Mouse (Mus musculus): ENCODE data around the gene Prkaca.
"Not testable (repeated sequence)": the region's sequence is repeated elsewhere in the genome, so short reads cannot be mapped to it uniquely, and the experiment has no call there.

Gene Prkaca

GRCm38 (mm10) chr8:84002957-84003611 lies 30.3 kb downstream of the Prkaca start:
- DNase-seq (ENCODE audit: low spot score), result no peak

DNA sequence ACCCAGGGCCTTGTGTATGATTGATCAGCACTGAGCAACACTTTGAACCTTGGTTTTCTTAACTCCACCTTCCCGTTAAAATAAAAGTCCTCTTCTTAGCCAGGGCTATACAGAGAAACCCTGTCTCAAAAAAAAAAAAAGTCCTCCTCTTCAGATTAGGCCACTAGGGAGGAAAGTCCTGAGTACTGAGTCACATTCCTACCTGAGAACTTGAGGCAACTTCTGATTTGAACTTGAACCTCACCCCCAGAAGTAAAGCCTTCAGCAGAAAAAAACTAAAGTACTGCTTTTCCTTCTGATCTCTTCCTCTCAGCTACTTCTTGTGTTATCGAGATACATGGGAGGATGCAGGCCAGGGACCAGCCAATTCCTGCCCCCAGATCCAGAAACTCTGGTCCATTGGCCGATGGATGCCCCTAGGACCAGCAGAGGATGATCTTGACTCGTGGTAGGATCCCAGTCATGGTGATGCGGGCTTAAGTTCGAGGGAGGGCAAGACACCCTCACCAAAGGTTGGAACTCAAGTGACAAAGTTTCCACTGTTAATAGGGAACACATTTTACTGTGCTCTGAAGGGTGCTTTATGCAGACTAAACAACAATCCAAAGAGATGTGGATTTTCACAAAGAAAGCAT lies 30.9 kb downstream of the Prkaca start:
- no peak for DNase-seq (ENCODE audit: low spot score)

DNA sequence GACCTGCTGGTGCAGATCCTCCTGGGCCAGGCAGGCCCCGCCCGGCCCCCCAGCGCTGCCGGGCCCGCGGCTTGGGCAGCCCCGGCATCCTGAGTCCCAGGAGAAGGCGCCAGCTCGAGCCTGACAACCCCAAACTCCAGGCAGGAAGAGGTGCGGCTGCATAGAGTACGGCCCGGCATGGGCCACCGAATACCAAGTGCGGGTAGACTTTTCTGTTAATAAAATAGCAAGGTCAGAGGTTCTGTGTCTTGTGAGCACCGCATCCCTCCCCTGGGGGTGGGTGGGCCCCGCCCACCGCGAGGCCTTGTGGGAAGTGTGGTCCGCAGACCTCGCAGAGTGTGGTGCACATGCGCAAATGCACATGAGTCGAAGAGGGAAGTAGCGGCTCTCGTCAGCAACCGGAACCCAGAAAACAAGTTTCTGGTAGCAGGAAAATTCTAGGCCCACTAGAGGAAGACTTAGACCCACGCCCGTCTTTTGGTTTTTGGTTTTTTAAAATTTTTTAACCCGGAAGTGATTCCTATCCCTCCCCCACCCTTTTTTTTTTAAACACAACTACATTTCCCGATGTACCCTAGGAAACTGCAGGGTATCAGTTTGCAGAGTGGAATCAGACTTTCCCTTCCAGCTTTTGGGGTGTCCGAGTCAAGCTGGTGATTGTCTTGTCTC lies 31.9 kb downstream of the Prkaca start:
- peak; percentile 89 for DNase-seq (ENCODE audit: low spot score)

DNA sequence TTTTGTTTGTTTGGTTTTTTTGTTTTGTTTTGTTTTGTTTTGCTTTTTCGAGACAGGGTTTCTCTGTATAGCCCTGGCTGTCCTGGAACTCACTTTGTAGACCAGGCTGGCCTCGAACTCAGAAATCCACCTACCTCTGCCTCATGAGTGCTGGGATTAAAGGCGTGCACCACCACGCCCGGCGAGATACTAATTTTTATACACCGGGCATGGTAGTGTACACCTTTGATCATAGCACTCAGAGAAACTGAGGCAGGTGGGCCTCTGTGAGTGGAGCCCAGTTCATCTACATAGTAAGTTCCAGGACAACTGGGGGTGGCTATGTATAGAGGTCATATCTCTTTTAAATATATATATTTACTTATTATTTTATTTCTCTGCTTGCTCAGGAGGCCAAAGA lies 32.7 kb downstream of the Prkaca start:
- DNase-seq (ENCODE audit: low spot score), result not testable (repeated sequence)

- DNase-seq (ENCODE audit: low spot score), result no peak
Measured at GRCm38 (mm10) chr8:84008362-84008761, 35.6 kb downstream of the Prkaca start.

DNA sequence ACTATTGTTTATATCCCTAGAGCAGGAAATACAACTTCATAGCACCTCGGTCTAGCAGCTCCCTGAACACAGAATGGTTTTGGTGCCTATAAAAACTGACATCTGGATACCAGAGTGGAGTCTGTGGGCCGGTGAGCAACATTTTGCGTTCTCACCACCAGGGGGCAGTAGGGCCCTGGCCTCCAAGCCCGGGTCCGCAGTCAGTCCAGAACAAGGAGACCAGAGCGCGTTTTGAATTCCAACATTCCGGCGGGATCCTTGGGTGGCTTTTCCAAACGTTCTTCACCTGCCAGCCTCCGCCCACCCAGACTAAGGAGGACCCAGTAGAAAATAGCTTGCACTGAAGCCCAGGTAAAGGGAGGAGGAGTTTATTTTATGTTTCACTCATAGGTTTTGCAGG lies 37.1 kb downstream of the Prkaca start:
- DNase-seq (ENCODE audit: low spot score), result peak; percentile 89

GRCm38 (mm10) chr8:84010625-84011611 lies 38.1 kb downstream of the Prkaca start:
- peak; percentile 77 for DNase-seq (ENCODE audit: low spot score)

- DNase-seq (ENCODE audit: low spot score), result no peak
Measured at GRCm38 (mm10) chr8:84011705-84012498, 39.1 kb downstream of the Prkaca start, which contains the start of gene 2210011C24Rik. Gene 2210011C24Rik, minus strand, starts transcription at chr8:84012171.

GRCm38 (mm10) chr8:84012499-84013165 lies 39.8 kb downstream of the Prkaca start:
- no peak for DNase-seq (ENCODE audit: low spot score)

DNA sequence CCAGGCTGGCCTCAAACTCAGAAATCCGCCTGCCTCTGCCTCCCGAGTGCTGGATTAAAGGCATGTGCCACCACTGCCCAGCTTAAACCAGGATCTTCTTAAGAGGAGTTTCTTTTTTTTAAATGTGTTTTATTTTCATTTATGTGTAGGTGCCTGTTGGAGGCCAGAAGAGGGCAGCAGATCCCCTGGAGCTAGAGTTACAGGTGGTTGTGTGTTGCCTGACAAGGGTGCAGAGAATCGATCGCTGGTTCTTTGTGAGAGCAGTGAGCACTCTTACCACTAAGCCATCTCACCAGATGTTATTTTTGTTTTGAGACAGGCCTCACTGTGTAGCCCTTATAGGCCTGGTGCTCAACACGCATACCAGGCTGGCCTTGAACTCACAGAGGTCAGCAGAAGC lies 43.0 kb downstream of the Prkaca start:
- DNase-seq (ENCODE audit: low spot score), result no peak

- no peak for DNase-seq (ENCODE audit: low spot score)
Measured at GRCm38 (mm10) chr8:84019738-84020137, 46.9 kb downstream of the Prkaca start.

GRCm38 (mm10) chr8:84021096-84021495 lies 48.3 kb downstream of the Prkaca start, which contains the start of gene Palm3:
Gene Palm3, plus strand, starts transcription at chr8:84021471.
- DNase-seq (ENCODE audit: low spot score), result no peak

- no peak for DNase-seq (ENCODE audit: low spot score)
Measured at GRCm38 (mm10) chr8:84021569-84021968, 48.8 kb downstream of the Prkaca start.

- peak; percentile 55 for DNase-seq (ENCODE audit: low spot score)
Measured at GRCm38 (mm10) chr8:84023085-84023484, 50.3 kb downstream of the Prkaca start.

DNA sequence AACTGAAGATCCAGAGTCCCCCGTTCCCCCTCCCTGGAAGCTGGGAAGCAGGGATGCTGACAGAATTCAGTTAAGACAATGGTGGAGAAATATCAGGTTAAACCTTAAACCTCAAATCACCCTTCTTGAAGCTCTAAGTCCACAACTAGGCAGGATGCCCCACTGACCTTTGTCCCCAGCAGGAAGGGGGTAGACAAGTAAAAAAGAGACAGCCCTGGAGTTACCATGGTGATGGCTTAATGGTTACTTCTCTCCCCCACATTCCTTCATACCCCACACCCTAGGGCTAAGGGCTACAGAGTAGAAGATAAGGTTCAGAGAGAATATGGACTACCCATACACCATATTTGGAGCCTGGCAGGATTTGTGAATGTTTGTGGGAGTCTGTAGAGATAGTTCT lies 50.8 kb downstream of the Prkaca start:
- no peak for DNase-seq (ENCODE audit: low spot score)

DNA sequence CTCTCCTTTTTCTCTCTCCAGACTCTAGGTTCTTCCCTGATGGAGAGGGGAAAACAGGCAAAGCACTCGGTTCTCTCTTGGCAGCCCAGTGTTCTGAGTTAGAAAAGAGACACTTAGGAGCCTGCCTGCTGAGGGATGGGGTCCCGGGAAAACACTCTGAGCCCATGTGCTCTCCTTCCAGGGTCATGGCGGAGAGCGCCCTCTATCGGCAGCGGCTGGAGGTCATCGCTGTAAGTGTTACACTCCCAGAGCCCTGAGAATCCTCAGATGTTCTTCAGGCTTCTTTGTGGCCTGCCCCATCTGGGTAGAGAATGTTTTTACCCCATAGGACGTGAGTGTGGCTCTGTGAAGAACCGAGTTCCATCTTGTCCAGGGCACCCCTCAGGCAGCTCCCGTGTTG lies 51.4 kb downstream of the Prkaca start:
- DNase-seq (ENCODE audit: low spot score), result no peak

GRCm38 (mm10) chr8:84025863-84026262 lies 53.1 kb downstream of the Prkaca start:
- no peak for DNase-seq (ENCODE audit: low spot score)

DNA sequence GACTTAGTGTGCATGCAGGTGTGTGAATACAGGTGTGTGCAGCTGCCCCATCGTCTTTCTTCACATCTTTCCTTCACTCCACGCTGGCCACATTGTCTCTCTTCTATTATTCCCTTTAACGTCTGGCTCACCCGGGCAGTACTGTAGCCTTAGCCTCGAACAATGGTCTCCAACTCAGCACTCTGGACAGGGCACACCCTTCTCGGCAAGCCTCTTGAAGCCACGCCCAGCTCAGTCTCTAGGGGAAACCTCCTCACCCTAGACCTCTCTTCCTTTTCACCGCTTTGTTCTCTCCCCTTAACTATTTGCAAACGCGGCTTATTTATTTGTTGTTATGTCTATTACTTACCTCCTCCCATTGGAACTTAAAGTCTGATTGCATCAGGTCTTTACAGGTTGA lies 54.7 kb downstream of the Prkaca start:
- DNase-seq (ENCODE audit: low spot score), result no peak

- no peak for DNase-seq (ENCODE audit: low spot score)
Measured at GRCm38 (mm10) chr8:84029272-84029671, 56.5 kb downstream of the Prkaca start.

DNA sequence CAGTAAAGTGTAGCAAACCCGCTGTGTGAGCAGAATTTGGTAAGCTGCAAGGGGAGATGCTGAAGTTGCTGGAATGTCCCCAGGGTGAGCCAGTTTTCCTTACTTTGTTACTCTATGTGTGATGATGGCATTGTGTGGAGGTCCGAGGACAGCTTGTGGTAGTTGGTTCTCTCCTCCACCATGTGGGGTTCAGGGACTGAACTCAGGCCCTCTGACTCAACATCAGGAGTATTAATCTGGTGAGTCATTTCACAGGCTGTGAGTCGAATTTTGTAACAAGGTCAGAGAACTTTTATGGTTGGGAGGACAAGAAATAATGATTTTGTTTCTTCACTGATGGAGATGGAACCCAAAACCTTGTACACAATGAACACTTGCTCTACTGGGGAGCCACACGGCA lies 60.0 kb downstream of the Prkaca start:
- DNase-seq (ENCODE audit: low spot score), result no peak

DNA sequence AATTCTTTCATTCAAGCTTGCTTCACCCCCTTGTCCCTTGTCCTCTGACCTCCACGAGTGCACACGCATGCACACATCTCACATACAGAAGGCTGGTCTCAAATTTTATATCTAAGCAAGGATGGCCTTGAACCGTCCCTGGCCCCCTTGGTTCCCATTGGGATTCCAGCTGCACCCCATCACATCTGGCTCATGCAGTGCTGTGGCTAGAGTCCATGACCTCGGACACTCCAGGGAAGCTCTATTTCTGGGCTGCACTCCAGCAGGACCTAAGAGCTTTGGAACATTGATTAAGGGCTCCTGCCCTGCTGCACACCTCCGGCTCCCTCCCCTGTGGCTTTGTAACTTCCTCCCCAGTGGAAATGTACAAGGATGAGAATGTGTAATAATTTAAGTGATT lies 65.2 kb downstream of the Prkaca start:
- no peak for DNase-seq (ENCODE audit: low spot score)
